Mouse (Mus musculus) lung, adult 2 months (tissue): ENCODE measurements around the gene Tmsb4x.

Source experiments
- CTCF ChIP-seq: fragments of 200-500 bp; IDR thresholded peaks from 2 replicates; pipeline ENCODE4 v1.5.1; 2011; ENCODE audit warnings: mild to moderate bottlenecking, low read length, control low read depth; ENCODE audit not compliant: insufficient read depth
- POLR2A ChIP-seq: fragments of 200-500 bp; IDR thresholded peaks from 2 replicates; pipeline ENCODE4 v1.6.1; 2011; ENCODE audit warnings: low read depth, mild to moderate bottlenecking, control low read depth, low read length, borderline replicate concordance; ENCODE audit errors: extremely low read depth

- no peak for TF ChIP-seq CTCF
- TF ChIP-seq POLR2A: no peak
Observed at GRCm38 (mm10) chrX:167171281-167171680, 37.8 kb downstream of the Tmsb4x start.
